Mouse (Mus musculus) ES-E14 (cell line): Measurements from ENCODE around the gene Idh3b. TPM values are rescaled to one million over a fixed set of nuclear protein-coding genes. Genes with fewer than 3 reads are reported as not detected.

Experiments used
- DNase-seq: peaks from one replicate; pipeline ENCODE4 v3.0.0-alpha.2; 2013; ENCODE audit warnings: low read depth, low spot score
- H3K27ac ChIP-seq: 2 replicates; pipeline ENCODE4 v1.5.1; 2012; ENCODE audit warnings: low read depth, mild to moderate bottlenecking, low read length, moderate library complexity, mixed read lengths; ENCODE audit not compliant: poor library complexity, insufficient read depth, severe bottlenecking
- H3K36me3 ChIP-seq: 2 replicates; pipeline ENCODE4 v1.6.1; 2012; ENCODE audit warnings: mild to moderate bottlenecking, low read length, moderate library complexity, mixed read lengths; ENCODE audit not compliant: control insufficient read depth, poor library complexity, insufficient read depth, severe bottlenecking
- H3K4me1 ChIP-seq, 2 experiments: fragments of 150-350 bp in 1 of 2; sonication (generic) in 1 of 2; 2 replicates each; pipeline ENCODE4 v1.6.1; 2012; ENCODE audit warnings: low read length in 2 of 2, mild to moderate bottlenecking in 1 of 2, mixed read lengths in 1 of 2; ENCODE audit not compliant: control insufficient read depth in 2 of 2, insufficient read depth in 2 of 2, poor library complexity in 1 of 2
- H3K4me3 ChIP-seq, 2 experiments: fragments of 150-350 bp in 1 of 2; sonication (generic) in 1 of 2; 2 replicates each; pipeline ENCODE4 v1.5.1; 2012; ENCODE audit warnings: low read length in 2 of 2, low read depth in 1 of 2, mild to moderate bottlenecking in 1 of 2, mixed read lengths in 1 of 2; ENCODE audit not compliant: insufficient read depth in 1 of 2, poor library complexity in 1 of 2, severe bottlenecking in 1 of 2
- H3K9ac ChIP-seq: 2 replicates; pipeline ENCODE4 v1.6.1; 2012; ENCODE audit warnings: low read depth, mild to moderate bottlenecking, low read length, mixed read lengths; ENCODE audit not compliant: poor library complexity, insufficient read depth, severe bottlenecking
- H3K9me3 ChIP-seq: fragments of 150-350 bp; sonication (generic); 2 replicates; pipeline ENCODE4 v1.6.1; 2012; ENCODE audit warnings: low read depth, mild to moderate bottlenecking, low read length; ENCODE audit not compliant: control insufficient read depth, insufficient read depth
- CHD2 ChIP-seq: IDR thresholded peaks from 2 replicates; pipeline ENCODE4 v1.6.1; 2014; ENCODE audit warnings: mild to moderate bottlenecking, low read depth, low read length, inconsistent platforms
- HCFC1 ChIP-seq: IDR thresholded peaks from 2 replicates; pipeline ENCODE4 v1.6.1; 2012; ENCODE audit warnings: low read length, inconsistent platforms, borderline replicate concordance; ENCODE audit not compliant: insufficient read depth
- MAFK ChIP-seq: IDR thresholded peaks from 2 replicates; pipeline ENCODE4 v1.6.1; 2014; ENCODE audit warnings: mild to moderate bottlenecking, low read depth, low read length, inconsistent platforms; ENCODE audit not compliant: insufficient read depth
- ZC3H11A ChIP-seq: IDR thresholded peaks from 2 replicates; pipeline ENCODE4 v1.6.1; 2012; ENCODE audit warnings: low read depth, mild to moderate bottlenecking, inconsistent platforms, low read length, borderline replicate concordance
- ZNF384 ChIP-seq: IDR thresholded peaks from 2 replicates; pipeline ENCODE4 v1.6.1; 2012; ENCODE audit warnings: low read depth, low read length, inconsistent platforms
- in situ Hi-C, 2 experiments: fragments of 600-800 bp; cut with MboI; formaldehyde crosslinking; loops; one replicate each; pipeline ENCODE4 v1.15.1; 2025; ENCODE audit warnings: low sequenced_read_pairs in 2 of 2, inconsistent platforms in 1 of 2; ENCODE audit not compliant: unreplicated experiment in 2 of 2
- total RNA-seq: library from RNA; depleted of rRNA; stranded (reverse); fragments of 300-350 nt; gene quantifications from 2 replicates; pipeline ENCODE4 v1.2.3, GENCODE M21; 2012; rRNA removed

The Idh3b gene
- total RNA-seq, 1 experiment: 129 TPM

- Histone ChIP-seq H3K4me1 (no peaks in the 10 kb centered on the region), H3K9ac (no peak overlapping the region), H3K4me3 (no peak overlapping the region), H3K36me3 (no peaks in the 10 kb centered on the region), H3K9me3 (no peaks in the 10 kb centered on the region), H3K27ac (no peak overlapping the region)
- TF ChIP-seq ZC3H11A (no peak), MAFK (no peak), HCFC1 (no peak), ZNF384 (no peak), CHD2 (no peak)
- DNase-seq: no peak
- in situ Hi-C loops: no loop called here
Measured at GRCm38 (mm10) chr2:130261914-130262313, 22.4 kb downstream of the Idh3b start.

GRCm38 (mm10) chr2:130260822-130261221 lies 23.5 kb downstream of the Idh3b start:
- DNase-seq: no peak
- in situ Hi-C loops: no loop called here

GRCm38 (mm10) chr2:130256762-130257161 lies 27.6 kb downstream of the Idh3b start:
- in situ Hi-C loops: no loop called here

More at GRCm38 (mm10) chr2:130260822-130261221, 23.5 kb downstream of the Idh3b start:
- no peaks in the 10 kb centered on the region for H3K9me3 ChIP-seq
- no peak overlapping the region for H3K27ac ChIP-seq
- no peak overlapping the region for H3K4me3 ChIP-seq
- H3K9ac ChIP-seq: no peak overlapping the region
- no peak for TF ChIP-seq ZNF384
- no peak for TF ChIP-seq HCFC1
- TF ChIP-seq CHD2: no peak
- no peak for TF ChIP-seq ZC3H11A
- no peak for TF ChIP-seq MAFK
- H3K4me1 ChIP-seq: no peaks in the 10 kb centered on the region
- H3K36me3 ChIP-seq: no peaks in the 10 kb centered on the region

GRCm38 (mm10) chr2:130248226-130248625 lies 36.1 kb downstream of the Idh3b start:
- Histone ChIP-seq H3K36me3 (no peaks in the 10 kb centered on the region), H3K9me3 (no peaks in the 10 kb centered on the region), H3K4me3 (no peak overlapping the region), H3K4me1 (no peaks in the 10 kb centered on the region), H3K9ac (no peak overlapping the region), H3K27ac (no peak overlapping the region)
- DNase-seq: no peak
- in situ Hi-C loops: loop anchor here in 1 of 2 experiments (10.0 kb wide), 1 partner anchor 173 kb away; no protein-coding TSS in a partner anchor
- TF ChIP-seq HCFC1 (no peak), CHD2 (no peak), ZNF384 (no peak), MAFK (no peak)

More at GRCm38 (mm10) chr2:130256762-130257161, 27.6 kb downstream of the Idh3b start:
- Histone ChIP-seq H3K4me1 (no peaks in the 10 kb centered on the region), H3K27ac (no peak overlapping the region), H3K9me3 (no peaks in the 10 kb centered on the region), H3K36me3 (no peaks in the 10 kb centered on the region), H3K9ac (no peak overlapping the region), H3K4me3 (no peak overlapping the region)
- TF ChIP-seq ZC3H11A (no peak), CHD2 (no peak), ZNF384 (no peak), MAFK (no peak), HCFC1 (no peak)
- no peak for DNase-seq

- Histone ChIP-seq H3K4me1 (no peaks in the 10 kb centered on the region), H3K36me3 (no peaks in the 10 kb centered on the region), H3K9me3 (no peaks in the 10 kb centered on the region), H3K9ac (no peak overlapping the region), H3K4me3 (no peak overlapping the region), H3K27ac (no peak overlapping the region)
- in situ Hi-C loops: loop anchor here in 1 of 2 experiments (10.0 kb wide), 1 partner anchor 172 kb away; no protein-coding TSS in a partner anchor
- TF ChIP-seq ZNF384: no peak
- TF ChIP-seq ZC3H11A: peak; percentile 61; the same call in 1 of the 2 replicates
- no peak for TF ChIP-seq HCFC1
- no peak for TF ChIP-seq MAFK
- no peak for TF ChIP-seq CHD2
- DNase-seq: peak; percentile 33
Measured at GRCm38 (mm10) chr2:130246912-130247311, 37.4 kb downstream of the Idh3b start.

Other genes with a start within 250 kb of the Idh3b start
- not detected in 2 replicates for gene Tgm6, start 172.1 kb downstream of the Idh3b start, total RNA-seq
- 278 and 339 TPM in 2 replicates for gene Snrpb, start 105.1 kb downstream of the Idh3b start, total RNA-seq
- 0.09 and 0.16 TPM in 2 replicates for gene Tmc2, start 89.4 kb downstream of the Idh3b start, total RNA-seq
- gene Nop56, start 10.1 kb downstream of the Idh3b start, total RNA-seq: 1,148 and 1,555 TPM in 2 replicates
- gene Ebf4, start 10.6 kb upstream of the Idh3b start, total RNA-seq: 0.58 and 0.62 TPM in 2 replicates
- 52.2 and 61.2 TPM in 2 replicates for gene Cpxm1, start 113.0 kb upstream of the Idh3b start, total RNA-seq
- not detected in 2 replicates for gene Gm28372, start 120.7 kb upstream of the Idh3b start, total RNA-seq
- gene 1700020A23Rik, start 120.7 kb upstream of the Idh3b start, total RNA-seq: not detected in 2 replicates
- gene Tmem239, start 121.9 kb upstream of the Idh3b start, total RNA-seq: not detected in 2 replicates
- 111 and 164 TPM in 2 replicates for gene Vps16, start 139.8 kb upstream of the Idh3b start, total RNA-seq
- gene Pced1a, start 140.2 kb upstream of the Idh3b start, total RNA-seq: 13.1 and 14.4 TPM in 2 replicates
- 35.1 and 40.6 TPM in 2 replicates for gene Ptpra, start 165.7 kb upstream of the Idh3b start, total RNA-seq